Mouse (Mus musculus) embryo, embryonic 10.5 days (tissue): Measurements from ENCODE around the gene Sparcl1.
A peak's percentile ranks its signal among the peaks of the same experiment; 100 is the strongest.

Experiments used
- DNase-seq: peaks from one replicate; pipeline ENCODE4 v3.0.0-alpha.2; 2015; ENCODE audit warnings: low spot score

The Sparcl1 gene

GRCm38 (mm10) chr5:104113491-104114172, at the start of gene Sparcl1:
TSS of gene Sparcl1 (minus strand) at chr5:104113733.
- peak; percentile 50 for DNase-seq

GRCm38 (mm10) chr5:104161390-104161789, 47.9 kb upstream of the Sparcl1 start:
- no peak for DNase-seq

- DNase-seq, result no peak
Measured at GRCm38 (mm10) chr5:104160581-104160980, 47.0 kb upstream of the Sparcl1 start.

- DNase-seq, result no peak
Measured at GRCm38 (mm10) chr5:104158332-104159052, 45.0 kb upstream of the Sparcl1 start.

- DNase-seq, result no peak
Measured at GRCm38 (mm10) chr5:104157701-104158100, 44.2 kb upstream of the Sparcl1 start.

- DNase-seq, result no peak
Measured at GRCm38 (mm10) chr5:104150196-104150595, 36.7 kb upstream of the Sparcl1 start.

- peak; percentile 21 for DNase-seq
Measured at GRCm38 (mm10) chr5:104149349-104149748, 35.8 kb upstream of the Sparcl1 start.

GRCm38 (mm10) chr5:104144057-104144456, 30.5 kb upstream of the Sparcl1 start:
- DNase-seq, result no peak

GRCm38 (mm10) chr5:104141067-104141466, 27.5 kb upstream of the Sparcl1 start:
- DNase-seq, result no peak

- DNase-seq, result no peak
Measured at GRCm38 (mm10) chr5:104137920-104138541, 24.5 kb upstream of the Sparcl1 start.

- no peak for DNase-seq
Measured at GRCm38 (mm10) chr5:104133752-104134151, 20.2 kb upstream of the Sparcl1 start.

GRCm38 (mm10) chr5:104131544-104131943, 18.0 kb upstream of the Sparcl1 start:
- DNase-seq, result peak; percentile 56

GRCm38 (mm10) chr5:104130891-104131290, 17.4 kb upstream of the Sparcl1 start:
- DNase-seq, result no peak

GRCm38 (mm10) chr5:104128281-104129031, 14.9 kb upstream of the Sparcl1 start:
- DNase-seq, result peak; percentile 60

GRCm38 (mm10) chr5:104127351-104127750, 13.8 kb upstream of the Sparcl1 start:
- DNase-seq, result no peak

GRCm38 (mm10) chr5:104126561-104127320, 13.2 kb upstream of the Sparcl1 start:
- DNase-seq, result no peak

GRCm38 (mm10) chr5:104124016-104124658, 10.6 kb upstream of the Sparcl1 start:
- no peak for DNase-seq

GRCm38 (mm10) chr5:104115890-104116289, 2.4 kb upstream of the Sparcl1 start:
- DNase-seq, result no peak

GRCm38 (mm10) chr5:104115118-104115517, 1.6 kb upstream of the Sparcl1 start:
- DNase-seq, result peak; percentile 33

- peak; percentile 40 for DNase-seq
Measured at GRCm38 (mm10) chr5:104112511-104112910, 1.0 kb downstream of the Sparcl1 start.

GRCm38 (mm10) chr5:104112016-104112415, 1.5 kb downstream of the Sparcl1 start:
- peak; percentile 80 for DNase-seq
